Mouse (Mus musculus): ENCODE data around the gene Xxylt1.

DNA sequence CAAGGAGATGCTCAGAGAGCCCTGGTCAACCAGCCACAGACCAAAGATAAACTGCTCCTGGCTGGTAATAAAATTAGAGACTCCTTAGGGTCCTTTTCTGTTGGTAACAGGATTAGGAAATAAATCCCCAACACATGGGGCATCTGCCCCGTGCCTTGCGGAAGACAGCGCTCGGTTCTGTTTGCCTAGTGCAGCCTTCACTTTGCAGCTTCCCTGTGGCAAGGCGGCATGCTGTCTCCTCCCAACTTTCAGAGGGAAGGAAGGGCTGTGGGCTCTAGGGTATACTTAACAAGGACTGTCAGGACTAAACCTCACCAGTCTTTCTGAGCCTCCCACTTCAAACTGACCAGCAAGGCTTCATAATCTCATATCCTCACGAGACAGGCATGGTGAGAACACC is 103.5 kb downstream of the Xxylt1 start:
- TF ChIP-seq CTCF (IDR thresholded peaks at IDR 0.05; ENCODE audit: borderline replicate concordance, extremely low read depth, insufficient read depth, insufficient read length) (no peak), POLR2A (IDR thresholded peaks at IDR 0.05; ENCODE audit: borderline replicate concordance, extremely low read depth, insufficient read depth, insufficient read length, poor library complexity, severe bottlenecking) (no peak)
